Comparison of ENCODE assay signal across 22 mouse cellular contexts in genomic region chr3:20825661-20826334, GRCm38 (mm10).
DNase-seq lines count a peak whose midpoint lies in the region; ATAC-seq and TF ChIP-seq lines count a peak whose summit lies in the region.
"Had no signal": no experiment of that assay in that cellular context is flagged by ENCODE, and none has a peak within 500 bp of the region (broad histone marks: within the 10 kb centered on the region; RNA-seq: fewer than 3 reads in every experiment).

No protein-coding gene starts in this region.

- TF ChIP-seq POLR2A in heart, adult 2 months (IDR thresholded peaks at IDR 0.05; ENCODE audit: insufficient read depth, low read depth, low read length), result no peak

- intact Hi-C loops in heart, adult 2 months (cut with DNase I), result loop anchor here (5.0 kb wide), 1 partner anchor 48 kb away; no protein-coding TSS in a partner anchor

- no peaks in the 10 kb centered on the region for H3K79me2 ChIP-seq in heart, adult 2 months (replicated peaks; ENCODE audit: control insufficient read depth, insufficient read depth, low read length)
- H3K79me2 ChIP-seq in C2C12 (ENCODE audit: control insufficient read depth, insufficient read depth), result no peaks in the 10 kb centered on the region

- no peak overlapping the region for H3K4me3 ChIP-seq in heart, adult 2 months
- H3K4me3 ChIP-seq in C2C12 (ENCODE audit: insufficient read depth, poor library complexity, severe bottlenecking), result no peak overlapping the region
- no peak overlapping the region for H3K4me3 ChIP-seq in hindbrain, embryonic 13.5 days
- H3K4me3 ChIP-seq: heart, embryonic 15.5 days; limb, embryonic 12.5 days; megakaryocyte, embryonic 14.5 days; stomach, embryonic 15.5 days had no signal

- no peak overlapping the region for H3K9ac ChIP-seq in heart, adult 2 months (ENCODE audit: low read depth, low read length)
- H3K9ac ChIP-seq in hindbrain, embryonic 13.5 days, result no peak overlapping the region
- H3K9ac ChIP-seq: heart, embryonic 15.5 days; limb, embryonic 12.5 days; liver, embryonic 14.5 days; stomach, embryonic 15.5 days had no signal

- 82% methylated on average over 4 of the region's 4 CpGs for WGBS in heart, adult 2 months
- WGBS in hindbrain, embryonic 13.5 days, result 95% methylated on average over 4 of the region's 4 CpGs

- peak; percentile 75 for ATAC-seq in megakaryocyte, adult 5-6 weeks (ENCODE audit: poor library complexity, severe bottlenecking)
- no peak for ATAC-seq in hindbrain, embryonic 13.5 days (ENCODE audit: low FRiP score)
- ATAC-seq: midbrain, embryonic 16.5 days had no signal

- peak; percentile 21 for DNase-seq in heart, adult 11 months
- DNase-seq in heart, adult 2 months, result no peak
- peak; percentile 5 for DNase-seq in c-Kit-positive CD71-negative TER-119-negative erythroid progenitor cells, embryonic 14.5 days (ENCODE audit: low read depth)
- DNase-seq in urinary bladder, postnatal 36 days (ENCODE audit: low spot score in 2 of 2), result no peak
- no peak for DNase-seq in thymus, adult 18-20 months
- DNase-seq: adrenal gland, postnatal 14 days; B cell, adult 2 months; cerebellum, adult 8-10 months; heart, postnatal 4 days; kidney, adult 8-10 months; kidney, postnatal 36 days; layer of hippocampus, adult 9-11 months; right cerebral cortex, postnatal 25 days had no signal

- no peak overlapping the region for H3K27ac ChIP-seq in heart, adult 2 months
- H3K27ac ChIP-seq in hindbrain, embryonic 13.5 days, result no peak overlapping the region
- H3K27ac ChIP-seq: heart, embryonic 15.5 days; limb, embryonic 12.5 days; liver, embryonic 14.5 days; stomach, embryonic 15.5 days had no signal

- TF ChIP-seq EP300 in heart, adult 2 months (IDR thresholded peaks at IDR 0.05; ENCODE audit: insufficient read depth, low read depth, low read length), result no peak

- H3K79me3 ChIP-seq in C2C12 (ENCODE audit: low read depth), result no peaks in the 10 kb centered on the region

- H3K4me2 ChIP-seq in hindbrain, embryonic 13.5 days, result no peak overlapping the region
- H3K4me2 ChIP-seq: heart, embryonic 15.5 days; limb, embryonic 12.5 days; stomach, embryonic 15.5 days had no signal

- no peaks in the 10 kb centered on the region for H3K4me1 ChIP-seq in heart, adult 2 months (ENCODE audit: control insufficient read depth, insufficient read depth, low read length)
- no peaks in the 10 kb centered on the region for H3K4me1 ChIP-seq in hindbrain, embryonic 13.5 days (replicated peaks)
- H3K4me1 ChIP-seq: heart, embryonic 15.5 days; limb, embryonic 12.5 days; megakaryocyte, embryonic 14.5 days; stomach, embryonic 15.5 days had no signal

- H3ac ChIP-seq in C2C12 (ENCODE audit: control insufficient read depth, insufficient read length, low read depth), result no peak overlapping the region

- H3K9me3 ChIP-seq in hindbrain, embryonic 13.5 days, result no peaks in the 10 kb centered on the region
- H3K9me3 ChIP-seq: heart, embryonic 15.5 days; limb, embryonic 12.5 days; megakaryocyte, embryonic 14.5 days; stomach, embryonic 15.5 days had no signal

- no peak for TF ChIP-seq CTCF in heart, adult 2 months (IDR thresholded peaks at IDR 0.05)
- no peak for TF ChIP-seq CTCF in C2C12 (IDR thresholded peaks at IDR 0.05; ENCODE audit: control insufficient read depth, insufficient read depth, insufficient read length)

- no peaks in the 10 kb centered on the region for H3K27me3 ChIP-seq in heart, adult 2 months (ENCODE audit: control insufficient read depth, insufficient read depth, low read length)
- no peaks in the 10 kb centered on the region for H3K27me3 ChIP-seq in C2C12 (ENCODE audit: control insufficient read depth, insufficient read depth, insufficient read length)
- no peaks in the 10 kb centered on the region for H3K27me3 ChIP-seq in hindbrain, embryonic 13.5 days
- H3K27me3 ChIP-seq: heart, embryonic 15.5 days; limb, embryonic 12.5 days; megakaryocyte, embryonic 14.5 days; stomach, embryonic 15.5 days had no signal

- no peaks in the 10 kb centered on the region for H3K36me3 ChIP-seq in heart, adult 2 months (ENCODE audit: control insufficient read depth, insufficient read depth, low read length)
- H3K36me3 ChIP-seq in C2C12 (ENCODE audit: control insufficient read depth, insufficient read depth), result no peaks in the 10 kb centered on the region
- no peaks in the 10 kb centered on the region for H3K36me3 ChIP-seq in hindbrain, embryonic 13.5 days
- H3K36me3 ChIP-seq: heart, embryonic 15.5 days; limb, embryonic 12.5 days; stomach, embryonic 15.5 days had no signal

TF ChIP-seq in C2C12, 6 proteins besides CTCF, POLR2A, EP300 and RAD21:
- no peak for TF ChIP-seq MYOG (IDR thresholded peaks at IDR 0.05; ENCODE audit: control insufficient read depth, extremely low read depth, insufficient read length)
- TF ChIP-seq CEBPB (IDR thresholded peaks at IDR 0.05; ENCODE audit: low read depth), result peak; percentile 16

Comparison
In these comparisons a context has a peak if more than half of its experiments do, and no peak if none do; other contexts are left out.
1. DNase-seq: peak in heart, adult 11 months (single experiment) and c-Kit-positive CD71-negative TER-119-negative erythroid progenitor cells, embryonic 14.5 days (single experiment); none in heart, adult 2 months (0 of 2), urinary bladder, postnatal 36 days (0 of 2) and thymus, adult 18-20 months (0 of 2).